Mouse (Mus musculus) bone marrow, adult 2 months (tissue): ENCODE data around the gene Ktn1. TPM values are rescaled to one million over a fixed set of nuclear protein-coding genes. Genes with fewer than 3 reads are reported as not detected.

Source experiments
- H3K27ac ChIP-seq: fragments of 200-500 bp; 2 replicates; pipeline ENCODE4 v1.5.1; 2012; ENCODE audit warnings: low read depth, mild to moderate bottlenecking, control low read depth, inconsistent platforms, low read length; ENCODE audit not compliant: control insufficient read depth, poor library complexity, insufficient read depth
- H3K4me1 ChIP-seq: fragments of 200-500 bp; 2 replicates; pipeline ENCODE4 v1.6.1; 2011; ENCODE audit warnings: low read length; ENCODE audit not compliant: control insufficient read depth, insufficient read depth
- H3K4me3 ChIP-seq: fragments of 200-500 bp; replicated peaks from 2 replicates; pipeline ENCODE3; 2011; ENCODE audit warnings: mild to moderate bottlenecking, low read depth, low read length, control low read depth; ENCODE audit not compliant: control insufficient read depth
- CTCF ChIP-seq: fragments of 200-500 bp; IDR thresholded peaks from 2 replicates; pipeline ENCODE4 v1.5.1; 2011; ENCODE audit warnings: low read length, control low read depth; ENCODE audit not compliant: control insufficient read depth, insufficient read depth
- POLR2A ChIP-seq: fragments of 200-500 bp; IDR thresholded peaks from 2 replicates; pipeline ENCODE4 v1.6.1; 2011; ENCODE audit warnings: low read depth, mild to moderate bottlenecking, control low read depth, low read length, borderline replicate concordance; ENCODE audit not compliant: control insufficient read depth
- WGBS: fragments of 180-500 bp; shearing (Covaris S2); methylation state at CpG from one replicate; pipeline ENCODE4 v1.1.7; 2018; 5-methylcytosine and 5-hydroxymethylcytosine counted together
- polyA plus RNA-seq: library from polyadenylated mRNA; stranded (reverse); fragments of >200 nt; gene quantifications from 2 replicates; pipeline ENCODE4 v1.2.4, GENCODE M21; 2011; ENCODE audit warnings: low replicate concordance; ENCODE audit not compliant: missing spikeins, insufficient read depth, insufficient read length

Gene Ktn1
- polyA plus RNA-seq, 1 experiment = 26.7 TPM

DNA sequence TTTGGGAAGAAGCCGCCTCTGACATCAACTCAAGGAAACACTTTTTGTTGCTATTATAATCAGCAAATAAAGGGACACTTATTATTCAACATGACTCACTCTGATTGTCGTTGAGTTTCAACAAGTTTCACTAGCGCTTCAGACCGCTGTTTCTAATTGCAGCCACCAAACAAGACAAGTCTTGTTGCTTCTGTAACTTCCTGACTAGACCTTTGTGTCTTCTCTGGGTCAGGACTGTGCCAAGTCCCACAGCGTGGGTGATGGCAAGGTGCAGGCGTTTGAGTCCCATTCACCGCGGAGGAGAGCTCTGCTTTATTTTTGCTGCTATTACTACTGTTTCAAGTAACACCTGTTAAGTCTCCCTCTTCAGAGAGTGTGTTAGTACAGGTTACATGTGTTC, 88.2 kb downstream of the Ktn1 start:
- WGBS = 87% methylated on average over 8 of the region's 8 CpGs
- H3K4me3 ChIP-seq = no peak overlapping the region
- no peak overlapping the region for H3K27ac ChIP-seq
- TF ChIP-seq POLR2A (no peak), CTCF (no peak)
- H3K4me1 ChIP-seq = peaks cover 3% of the 10 kb centered on the region

GRCm38 (mm10) chr14:47740316-47740996, 92.2 kb downstream of the Ktn1 start:
- WGBS = 60% methylated on average over 5 of the region's 5 CpGs

GRCm38 (mm10) chr14:47741046-47741445, 92.8 kb downstream of the Ktn1 start:
- WGBS = 83% methylated on average over 2 of the region's 2 CpGs
- TF ChIP-seq CTCF (no peak), POLR2A (no peak)
- Histone ChIP-seq H3K27ac (no peak overlapping the region), H3K4me1 (no peaks in the 10 kb centered on the region), H3K4me3 (no peak overlapping the region)

More at GRCm38 (mm10) chr14:47740316-47740996, 92.2 kb downstream of the Ktn1 start:
- H3K27ac ChIP-seq = no peak overlapping the region
- H3K4me3 ChIP-seq = no peak overlapping the region
- TF ChIP-seq CTCF (no peak), POLR2A (no peak)
- H3K4me1 ChIP-seq = peaks cover 1% of the 10 kb centered on the region; the same call in 1 of the 2 replicates

DNA sequence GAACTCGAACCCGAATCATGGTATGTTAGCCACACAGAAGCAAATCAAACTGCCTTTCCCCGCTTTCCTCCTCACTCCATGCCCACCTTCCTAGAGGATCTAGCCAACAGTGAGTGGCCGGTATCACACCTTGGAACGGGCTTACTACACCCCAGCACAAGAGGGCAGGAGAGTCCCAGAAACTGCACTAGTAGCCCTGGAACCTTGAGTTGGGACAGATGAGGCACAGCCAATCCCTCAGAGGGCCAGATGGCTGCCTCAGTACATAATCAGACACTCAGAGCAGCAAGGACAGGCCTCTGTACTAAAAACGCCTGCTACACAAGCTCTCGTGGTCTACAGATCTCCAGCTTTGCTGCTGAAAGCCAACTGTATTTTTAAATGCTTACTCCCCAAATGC, 94.4 kb downstream of the Ktn1 start:
- H3K27ac ChIP-seq = no peak overlapping the region
- no peak for TF ChIP-seq CTCF
- TF ChIP-seq POLR2A = no peak
- 87% methylated on average over 7 of the region's 7 CpGs for WGBS

DNA sequence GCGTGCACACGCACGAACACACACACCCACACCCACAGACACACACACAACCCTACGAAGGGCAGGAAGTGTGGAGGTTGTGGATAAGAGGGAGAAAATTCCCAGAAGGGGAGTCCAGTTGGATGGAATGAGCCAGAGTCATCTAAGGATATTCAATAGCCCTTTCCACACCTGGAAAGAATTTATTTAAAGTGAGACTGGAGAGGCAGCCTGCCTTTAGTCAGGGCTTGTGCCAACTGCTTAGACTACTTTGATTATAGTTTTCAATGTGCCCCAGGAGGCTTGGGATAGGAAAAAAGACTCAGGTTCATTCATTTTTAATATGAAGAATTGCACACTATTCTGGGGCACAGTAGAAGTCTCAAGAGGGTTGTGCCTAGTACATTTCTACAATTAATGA, 96.8 kb downstream of the Ktn1 start:
- TF ChIP-seq POLR2A = no peak
- no peak for TF ChIP-seq CTCF
- Histone ChIP-seq H3K27ac (no peak overlapping the region), H3K4me1 (no peaks in the 10 kb centered on the region), H3K4me3 (no peak overlapping the region)
- WGBS = 88% methylated on average over 4 of the region's 4 CpGs

More for the DNA sequence above, 94.4 kb downstream of the Ktn1 start:
- Histone ChIP-seq H3K4me3 (no peak overlapping the region), H3K4me1 (no peaks in the 10 kb centered on the region)

DNA sequence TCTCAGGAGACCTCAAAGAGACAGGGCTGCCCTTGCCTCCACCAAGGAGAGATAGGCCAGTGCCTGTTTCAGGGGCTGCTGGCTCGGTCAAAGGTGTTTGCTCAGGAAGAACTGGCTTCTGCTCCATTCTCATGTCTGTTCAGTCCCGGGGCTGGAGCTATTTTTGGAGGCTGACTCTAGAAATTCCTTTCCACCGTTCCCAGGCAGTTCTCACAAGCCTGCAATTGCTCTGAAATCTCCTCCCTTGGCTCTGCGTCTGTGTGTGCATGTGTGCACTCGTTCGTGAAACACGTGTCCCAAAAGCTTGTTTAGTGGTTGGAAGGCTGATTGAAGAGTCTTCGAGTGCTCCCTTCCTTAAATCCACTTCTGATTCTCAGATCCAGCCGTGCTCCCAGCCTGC, 99.3 kb downstream of the Ktn1 start:
- WGBS = 71% methylated on average over 9 of the region's 9 CpGs
- H3K4me3 ChIP-seq = no peak overlapping the region
- TF ChIP-seq CTCF (no peak), POLR2A (no peak)
- no peak overlapping the region for H3K27ac ChIP-seq
- no peaks in the 10 kb centered on the region for H3K4me1 ChIP-seq

DNA sequence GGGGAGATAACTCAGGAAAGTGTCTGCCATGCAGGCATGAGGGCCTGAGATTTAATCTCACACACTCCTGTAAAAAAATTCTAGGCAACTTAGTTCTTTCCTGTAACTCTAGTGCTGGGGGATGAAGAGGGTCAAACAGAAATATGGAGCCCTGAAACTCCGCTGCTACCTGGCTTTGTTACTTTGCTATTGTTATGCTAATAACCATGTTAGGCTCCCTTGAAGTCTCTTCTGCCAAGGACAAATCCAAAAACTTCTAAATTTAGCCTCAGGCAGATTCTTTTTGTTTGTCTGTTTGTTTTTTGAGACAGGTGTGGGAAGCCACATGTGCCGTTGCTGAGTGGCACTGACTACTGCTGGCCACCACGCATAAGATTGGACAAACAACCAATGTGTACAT, 100.5 kb downstream of the Ktn1 start:
- no peaks in the 10 kb centered on the region for H3K4me1 ChIP-seq
- TF ChIP-seq POLR2A = no peak
- TF ChIP-seq CTCF = no peak
- no peak overlapping the region for H3K27ac ChIP-seq
- 91% methylated on average over 3 of the region's 3 CpGs for WGBS
- no peak overlapping the region for H3K4me3 ChIP-seq

DNA sequence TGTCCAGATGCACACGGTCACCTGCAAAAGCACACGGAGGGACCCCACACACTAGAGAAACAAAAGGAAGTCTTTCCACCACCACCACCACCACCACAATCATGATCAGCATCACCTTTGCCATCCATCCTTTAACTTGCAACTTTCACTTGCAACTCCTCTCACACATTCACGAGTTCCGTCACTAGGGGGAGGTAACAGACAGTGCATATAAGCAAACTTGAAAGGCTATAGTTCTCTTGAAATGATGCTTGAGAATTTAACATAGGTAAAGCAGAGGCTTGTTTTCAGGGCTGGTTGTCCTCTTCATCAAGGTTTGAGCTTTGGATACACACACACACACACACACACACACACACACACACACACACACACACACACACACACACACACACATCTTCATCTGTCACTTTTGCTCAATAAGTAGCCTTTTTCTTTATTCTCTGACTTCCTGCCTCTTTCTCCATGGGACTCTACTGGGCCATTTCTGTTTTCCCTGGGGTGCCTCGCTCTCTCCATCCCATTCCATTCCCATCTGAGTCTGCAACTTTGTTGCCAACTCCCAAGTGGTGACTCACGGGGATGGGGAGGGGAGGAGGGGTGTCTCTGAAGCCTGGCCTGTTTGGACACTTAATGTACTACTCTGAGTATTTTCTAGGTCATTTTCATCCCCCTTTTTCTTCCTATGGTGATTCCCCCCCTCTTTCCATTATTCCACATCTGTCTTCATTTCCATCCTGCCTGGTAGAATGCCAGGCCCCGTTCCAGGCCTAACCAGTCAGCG, 103.4 kb downstream of the Ktn1 start:
- 54% methylated on average over 8 of the region's 8 CpGs for WGBS
- Histone ChIP-seq H3K4me1 (no peaks in the 10 kb centered on the region), H3K27ac (no peak overlapping the region), H3K4me3 (no peak overlapping the region)
- no peak for TF ChIP-seq POLR2A
- no peak for TF ChIP-seq CTCF

DNA sequence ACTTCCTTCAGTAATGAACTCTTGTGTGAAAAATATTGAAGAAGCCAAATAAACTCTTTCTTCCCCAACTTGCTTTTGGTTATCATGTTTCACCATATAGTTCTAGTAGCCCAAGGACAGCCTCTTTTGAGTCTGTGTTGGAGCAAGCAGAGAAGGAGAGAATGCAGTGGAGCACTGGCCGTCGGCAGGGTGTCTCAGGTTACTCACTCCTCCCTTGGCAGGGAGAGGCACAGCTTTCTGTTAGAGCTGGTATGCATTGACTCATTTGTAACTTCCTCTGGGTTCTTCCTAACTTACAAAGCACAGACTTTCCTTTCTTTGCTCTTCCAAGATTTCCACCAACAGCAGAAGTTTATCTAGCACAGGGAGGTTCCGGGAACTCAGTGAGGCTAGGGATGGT, 105.3 kb downstream of the Ktn1 start:
- H3K27ac ChIP-seq = no peak overlapping the region
- no peak overlapping the region for H3K4me3 ChIP-seq
- no peaks in the 10 kb centered on the region for H3K4me1 ChIP-seq
- no peak for TF ChIP-seq CTCF
- TF ChIP-seq POLR2A = no peak
- 76% methylated on average over 3 of the region's 3 CpGs for WGBS
